Mouse (Mus musculus): Measurements from ENCODE around the gene Speer4e. TPM values are rescaled to one million over a fixed set of nuclear protein-coding genes. Genes with fewer than 3 reads are reported as not detected.
"Not testable (repeated sequence)": the region's sequence is repeated elsewhere in the genome, so short reads cannot be mapped to it uniquely, and the experiment has no call there.

Speer4e gene
- not detected in 2 replicates for polyA plus RNA-seq (2016; fragmentation: Nextera tagmentation; extraction: Ambion mirVana)

GRCm38 (mm10) chr5:14938329-14938728 is at the start of gene Speer4e:
TSS of gene Speer4e (minus strand) at chr5:14938429.
- ATAC-seq; H3K27ac ChIP-seq; H3K4me2 ChIP-seq; H3K4me3 ChIP-seq; H3K9ac ChIP-seq; H3K4me1 ChIP-seq; H3K27me3 ChIP-seq (replicated peaks); H3K9me3 ChIP-seq (replicated peaks); H3K36me3 ChIP-seq: not testable (repeated sequence)
- WGBS (ENCODE audit: insufficient replicate concordance) = 27% methylated on average over 1 of the region's 1 CpGs

- H3K9ac ChIP-seq; H3K27me3 ChIP-seq (replicated peaks); H3K36me3 ChIP-seq; H3K4me1 ChIP-seq; H3K27ac ChIP-seq; H3K9me3 ChIP-seq (replicated peaks); H3K4me3 ChIP-seq; H3K4me2 ChIP-seq: not testable (repeated sequence)
- 31% methylated on average over 6 of the region's 6 CpGs for WGBS (ENCODE audit: insufficient replicate concordance)
- ATAC-seq = 0 out of 2 replicates have a peak, but pooled peaks have one; percentile 21
Measured at GRCm38 (mm10) chr5:14986649-14987387, 48.6 kb upstream of the Speer4e start.

- 28% methylated on average over 1 of the region's 1 CpGs for WGBS (ENCODE audit: insufficient replicate concordance)
- not testable (repeated sequence) for H3K4me1 ChIP-seq; H3K4me2 ChIP-seq; ATAC-seq; H3K27ac ChIP-seq; H3K27me3 ChIP-seq (replicated peaks); H3K4me3 ChIP-seq; H3K9me3 ChIP-seq (replicated peaks); H3K36me3 ChIP-seq; H3K9ac ChIP-seq
Measured at GRCm38 (mm10) chr5:14978835-14979234, 40.6 kb upstream of the Speer4e start, which contains the start of gene Gm10354. TSS of gene Gm10354 (minus strand) at chr5:14978935.

GRCm38 (mm10) chr5:14977368-14977767 is 39.1 kb upstream of the Speer4e start:
- H3K4me1 ChIP-seq; H3K9me3 ChIP-seq (replicated peaks); H3K27ac ChIP-seq; H3K9ac ChIP-seq; H3K36me3 ChIP-seq; H3K4me2 ChIP-seq; H3K4me3 ChIP-seq; ATAC-seq; H3K27me3 ChIP-seq (replicated peaks): not testable (repeated sequence)
- 54% methylated on average over 4 of the region's 4 CpGs for WGBS (ENCODE audit: insufficient replicate concordance)

- not testable (repeated sequence) for H3K27ac ChIP-seq; H3K36me3 ChIP-seq; H3K4me3 ChIP-seq; ATAC-seq; H3K9ac ChIP-seq; H3K4me1 ChIP-seq; H3K9me3 ChIP-seq (replicated peaks); H3K27me3 ChIP-seq (replicated peaks); H3K4me2 ChIP-seq
- WGBS (ENCODE audit: insufficient replicate concordance) = 39% methylated on average over 4 of the region's 4 CpGs
Measured at GRCm38 (mm10) chr5:14975294-14975693, 37.1 kb upstream of the Speer4e start.

- not testable (repeated sequence) for H3K4me3 ChIP-seq; H3K9ac ChIP-seq; H3K9me3 ChIP-seq (replicated peaks); H3K27ac ChIP-seq; H3K27me3 ChIP-seq (replicated peaks); H3K36me3 ChIP-seq; H3K4me2 ChIP-seq; ATAC-seq; H3K4me1 ChIP-seq
- 53% methylated on average over 3 of the region's 3 CpGs for WGBS (ENCODE audit: insufficient replicate concordance)
Measured at GRCm38 (mm10) chr5:14972841-14973240, 34.6 kb upstream of the Speer4e start.

GRCm38 (mm10) chr5:14963821-14964220 is 25.6 kb upstream of the Speer4e start:
- H3K4me2 ChIP-seq; H3K27me3 ChIP-seq (replicated peaks); H3K4me3 ChIP-seq; H3K9ac ChIP-seq; ATAC-seq; H3K27ac ChIP-seq; H3K9me3 ChIP-seq (replicated peaks); H3K4me1 ChIP-seq; H3K36me3 ChIP-seq: not testable (repeated sequence)
- 69% methylated on average over 13 of the region's 13 CpGs for WGBS (ENCODE audit: insufficient replicate concordance)

- not testable (repeated sequence) for H3K27me3 ChIP-seq (replicated peaks); H3K36me3 ChIP-seq; H3K9me3 ChIP-seq (replicated peaks); H3K4me3 ChIP-seq; ATAC-seq; H3K4me2 ChIP-seq; H3K4me1 ChIP-seq; H3K9ac ChIP-seq; H3K27ac ChIP-seq
- 61% methylated on average over 4 of the region's 4 CpGs for WGBS (ENCODE audit: insufficient replicate concordance)
Measured at GRCm38 (mm10) chr5:14961502-14961901, 23.3 kb upstream of the Speer4e start.

GRCm38 (mm10) chr5:14955928-14956706 is 17.9 kb upstream of the Speer4e start:
- 78% methylated on average over 1 of the region's 1 CpGs for WGBS (ENCODE audit: insufficient replicate concordance)
- not testable (repeated sequence) for H3K9me3 ChIP-seq (replicated peaks); H3K4me3 ChIP-seq; H3K36me3 ChIP-seq; H3K9ac ChIP-seq; H3K4me1 ChIP-seq; H3K27me3 ChIP-seq (replicated peaks); ATAC-seq; H3K4me2 ChIP-seq; H3K27ac ChIP-seq

GRCm38 (mm10) chr5:14953587-14953986 is 15.4 kb upstream of the Speer4e start:
- H3K4me2 ChIP-seq; H3K27ac ChIP-seq; H3K4me3 ChIP-seq; H3K9ac ChIP-seq; H3K9me3 ChIP-seq (replicated peaks); ATAC-seq; H3K36me3 ChIP-seq; H3K4me1 ChIP-seq; H3K27me3 ChIP-seq (replicated peaks): not testable (repeated sequence)

- not testable (repeated sequence) for H3K9ac ChIP-seq; ATAC-seq; H3K4me3 ChIP-seq; H3K4me2 ChIP-seq; H3K27ac ChIP-seq; H3K27me3 ChIP-seq (replicated peaks); H3K36me3 ChIP-seq; H3K4me1 ChIP-seq
- WGBS (ENCODE audit: insufficient replicate concordance) = 47% methylated on average over 3 of the region's 3 CpGs
- peaks cover 13% of the 10 kb centered on the region for H3K9me3 ChIP-seq (replicated peaks)
Measured at GRCm38 (mm10) chr5:14952749-14953148, 14.5 kb upstream of the Speer4e start.

- ATAC-seq; H3K27ac ChIP-seq; H3K36me3 ChIP-seq; H3K4me3 ChIP-seq; H3K4me1 ChIP-seq; H3K9ac ChIP-seq; H3K4me2 ChIP-seq; H3K27me3 ChIP-seq (replicated peaks): not testable (repeated sequence)
- 55% methylated on average over 7 of the region's 7 CpGs for WGBS (ENCODE audit: insufficient replicate concordance)
- H3K9me3 ChIP-seq (replicated peaks) = peaks cover 14% of the 10 kb centered on the region
Measured at GRCm38 (mm10) chr5:14951822-14952221, 13.6 kb upstream of the Speer4e start.
